Mouse (Mus musculus) heart, postnatal 10 days (tissue): ENCODE measurements around the gene Olfr698. TPM values are rescaled to one million over a fixed set of nuclear protein-coding genes. Genes with fewer than 3 reads are reported as not detected.
"Not testable (repeated sequence)": the region's sequence is repeated elsewhere in the genome, so short reads cannot be mapped to it uniquely, and the experiment has no call there.

Experiments used
- DNase-seq, 2 experiments: peaks; one replicate each; pipeline ENCODE4 v3.0.0; 2021
- intact Hi-C: fragments of 180-260 bp; cut with DNase I; formaldehyde crosslinking; loops from one replicate; pipeline ENCODE4 v1.15.1; 2025
- total RNA-seq, 2 experiments: library from RNA; stranded (reverse); gene quantifications; 2 replicates each; pipeline ENCODE4 v1.2.3; 2021

The Olfr698 gene
- not detected for total RNA-seq

- DNase-seq: no peak
- intact Hi-C loops: no loop called here
These were observed at the start of gene Olfr698 for GRCm38 (mm10) chr7:106755297-106755696. Olfr698 (minus strand) TSS chr7:106755397.

- intact Hi-C loops: no loop called here
- no peak for DNase-seq
These were observed 37.9 kb upstream of the Olfr698 start, which contains the start of gene Olfr699 for GRCm38 (mm10) chr7:106793098-106793497. Olfr699 (minus strand) TSS chr7:106793198.

GRCm38 (mm10) chr7:106788330-106788729, 33.1 kb upstream of the Olfr698 start:
- DNase-seq: no peak
- intact Hi-C loops: no loop called here

- DNase-seq: not testable (repeated sequence)
These were observed 5.8 kb upstream of the Olfr698 start for GRCm38 (mm10) chr7:106761008-106761407.

GRCm38 (mm10) chr7:106758800-106759199, 3.6 kb upstream of the Olfr698 start:
- no peak for DNase-seq
- intact Hi-C loops: no loop called here

More at GRCm38 (mm10) chr7:106761008-106761407, 5.8 kb upstream of the Olfr698 start:
- intact Hi-C loops: not testable (repeated sequence)

- no peak for DNase-seq
- intact Hi-C loops: no loop called here
These were observed 9.4 kb downstream of the Olfr698 start for GRCm38 (mm10) chr7:106745811-106746210.

- intact Hi-C loops: no loop called here
- DNase-seq: no peak
These were observed 12.9 kb downstream of the Olfr698 start, which contains the start of gene Olfr697 for GRCm38 (mm10) chr7:106742343-106742742. Olfr697 (minus strand) TSS chr7:106742443.

- intact Hi-C loops: no loop called here
- no peak for DNase-seq
These were observed 18.2 kb downstream of the Olfr698 start for GRCm38 (mm10) chr7:106737028-106737427.

GRCm38 (mm10) chr7:106733717-106734116, 21.5 kb downstream of the Olfr698 start:
- no peak for DNase-seq
- intact Hi-C loops: no loop called here

GRCm38 (mm10) chr7:106725654-106726053, 29.5 kb downstream of the Olfr698 start:
- DNase-seq, intact Hi-C loops: not testable (repeated sequence)

- intact Hi-C loops: no loop called here
- DNase-seq: no peak
These were observed 38.9 kb downstream of the Olfr698 start, which contains the start of gene Olfr695 for GRCm38 (mm10) chr7:106716296-106716695. Olfr695 (minus strand) TSS chr7:106716396.

- DNase-seq: no peak
- intact Hi-C loops: no loop called here
These were observed 43.7 kb downstream of the Olfr698 start for GRCm38 (mm10) chr7:106711463-106711862.

GRCm38 (mm10) chr7:106707705-106708104, 47.5 kb downstream of the Olfr698 start:
- DNase-seq, intact Hi-C loops: not testable (repeated sequence)

Other genes with a start within 250 kb of the Olfr698 start
- not detected for gene Olfr693, start 74.8 kb downstream of the Olfr698 start, total RNA-seq
- not detected for gene Olfr694, start 63.6 kb downstream of the Olfr698 start, total RNA-seq
- not detected for gene Olfr695, start 39.0 kb downstream of the Olfr698 start, total RNA-seq
- not detected for gene Olfr697, start 13.0 kb downstream of the Olfr698 start, total RNA-seq
- gene Olfr699, start 37.8 kb upstream of the Olfr698 start, total RNA-seq: not detected
- gene Olfr700, start 53.4 kb upstream of the Olfr698 start, total RNA-seq: not detected
- gene Olfr701, start 58.7 kb upstream of the Olfr698 start, total RNA-seq: not detected
- not detected for gene Olfr702, start 78.5 kb upstream of the Olfr698 start, total RNA-seq
- gene Olfr703, start 88.0 kb upstream of the Olfr698 start, total RNA-seq: not detected
- gene Olfr704, start 107.8 kb upstream of the Olfr698 start, total RNA-seq: not detected
- gene Olfr705, start 121.5 kb upstream of the Olfr698 start, total RNA-seq: not detected
- gene Olfr706, start 132.8 kb upstream of the Olfr698 start, total RNA-seq: not detected
- not detected for gene Olfr707, start 145.8 kb upstream of the Olfr698 start, total RNA-seq
- gene Olfr1532-ps1, start 152.6 kb upstream of the Olfr698 start, total RNA-seq: not detected
- gene Olfr709-ps1, start 176.8 kb upstream of the Olfr698 start, total RNA-seq: not detected
- not detected for gene Olfr710, start 192.9 kb upstream of the Olfr698 start, total RNA-seq
- not detected for gene Olfr6, start 208.5 kb upstream of the Olfr698 start, total RNA-seq
- not detected for gene Olfr711, start 220.1 kb upstream of the Olfr698 start, total RNA-seq